Mouse (Mus musculus) cerebellum, adult 2 months (tissue): ENCODE measurements at regions not wholly inside any gene's neighbourhood (a gene's known extent, or its start where the extent isn't known, plus 50 kb on each side); places are given as distances from the start of the nearest gene placed in this dataset.
"Not testable (repeated sequence)": the region's sequence is repeated elsewhere in the genome, so short reads cannot be mapped to it uniquely, and the experiment has no call there.

Source experiments
- CTCF ChIP-seq: fragments of 200-500 bp; IDR thresholded peaks from 2 replicates; pipeline ENCODE4 v1.5.1; 2011; ENCODE audit warnings: low read depth, mild to moderate bottlenecking, control low read depth, low read length, moderate library complexity, borderline replicate concordance; ENCODE audit not compliant: insufficient read depth
- POLR2A ChIP-seq: fragments of 200-500 bp; IDR thresholded peaks from 2 replicates; pipeline ENCODE4 v1.6.1; 2011; ENCODE audit warnings: low read length, control low read depth, borderline replicate concordance; ENCODE audit not compliant: insufficient read depth

DNA sequence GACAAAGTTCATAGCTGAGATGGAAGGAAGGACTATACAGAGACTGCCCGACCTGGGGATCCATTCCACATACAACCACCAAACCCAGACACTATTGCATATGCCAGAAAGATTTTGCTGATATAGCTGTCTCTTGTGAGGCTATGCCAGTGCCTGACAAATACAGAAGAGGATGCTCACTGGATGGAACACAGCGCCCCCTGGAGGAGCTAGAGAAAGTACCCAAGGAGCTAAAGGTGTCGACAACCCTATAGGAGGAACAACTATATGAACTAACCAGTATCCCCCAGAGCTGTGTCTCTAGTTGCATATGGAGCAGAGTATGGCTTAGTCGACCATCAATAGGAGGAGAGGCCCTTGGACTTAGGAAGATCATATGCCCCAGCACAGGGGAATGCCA, 713.4 kb downstream of the Fscb start:
- not testable (repeated sequence) for TF ChIP-seq POLR2A, CTCF
